In genomic region chr3:31911690-31912089, GRCm38 (mm10) we compare ENCODE assay signal across 29 mouse cellular contexts. TPM values are rescaled to one million over a fixed set of nuclear protein-coding genes. Genes with fewer than 3 reads are reported as not detected.
DNase-seq lines count a peak whose midpoint lies in the region; ATAC-seq and TF ChIP-seq lines count a peak whose summit lies in the region.
"Had no signal": no experiment of that assay in that cellular context is flagged by ENCODE, and none has a peak within 500 bp of the region (broad histone marks: within the 10 kb centered on the region; RNA-seq: fewer than 3 reads in every experiment).

No protein-coding gene starts in this region.

- ATAC-seq in kidney, embryonic 15.5 days (replicated peaks; ENCODE audit: low FRiP score) = peak; percentile 54; the same call in 1 of the 2 replicates
- peak; percentile 64 for ATAC-seq in lung, embryonic 16.5 days (ENCODE audit: low read depth)
- peak; percentile 55; the same call in 1 of the 2 replicates for ATAC-seq in midbrain, embryonic 16.5 days
- no peak for ATAC-seq in midbrain, embryonic 14.5 days (ENCODE audit: low FRiP score, low TSS enrichment)
- ATAC-seq: activated CD4-positive, CD25-positive, alpha-beta regulatory T cell, adult 4 months; forebrain, embryonic 13.5 days; forebrain, embryonic 16.5 days had no signal

- no peak overlapping the region for H3K4me3 ChIP-seq in kidney, embryonic 15.5 days (replicated peaks)
- H3K4me3 ChIP-seq in kidney, adult 2 months (ENCODE audit: insufficient read depth, low read depth, low read length) = no peak overlapping the region
- H3K4me3 ChIP-seq in lung, embryonic 16.5 days (ENCODE audit: low read length) = no peak overlapping the region
- no peak overlapping the region for H3K4me3 ChIP-seq in midbrain, embryonic 16.5 days (ENCODE audit: low read depth, low read length)
- no peak overlapping the region for H3K4me3 ChIP-seq in midbrain, embryonic 14.5 days (replicated peaks; ENCODE audit: low read depth, low read length)
- H3K4me3 ChIP-seq: forebrain, embryonic 10.5 days; forebrain, embryonic 13.5 days; heart, adult 2 months; heart, embryonic 10.5 days; heart, embryonic 13.5 days had no signal

- 29% methylated on average over 3 of the region's 3 CpGs for WGBS in kidney, embryonic 15.5 days
- WGBS in kidney, adult 2 months = 37% methylated on average over 3 of the region's 3 CpGs
- WGBS in lung, embryonic 16.5 days = 21% methylated on average over 3 of the region's 3 CpGs
- 62% methylated on average over 3 of the region's 3 CpGs for WGBS in midbrain, embryonic 16.5 days
- 68% methylated on average over 3 of the region's 3 CpGs for WGBS in midbrain, embryonic 14.5 days

- no peaks in the 10 kb centered on the region for H3K36me3 ChIP-seq in kidney, embryonic 15.5 days
- no peaks in the 10 kb centered on the region for H3K36me3 ChIP-seq in kidney, adult 2 months (ENCODE audit: control insufficient read depth, insufficient read depth, low read length)
- no peaks in the 10 kb centered on the region for H3K36me3 ChIP-seq in lung, embryonic 16.5 days (ENCODE audit: control insufficient read depth, insufficient read depth, low read length)
- no peaks in the 10 kb centered on the region for H3K36me3 ChIP-seq in midbrain, embryonic 16.5 days (ENCODE audit: control insufficient read depth, insufficient read depth, low read length)
- no peaks in the 10 kb centered on the region for H3K36me3 ChIP-seq in midbrain, embryonic 14.5 days (ENCODE audit: control insufficient read depth, insufficient read depth, low read length)
- H3K36me3 ChIP-seq: forebrain, embryonic 10.5 days; heart, embryonic 10.5 days; heart, embryonic 13.5 days had no signal

- peaks cover 12% of the 10 kb centered on the region; the same call in 1 of the 2 replicates for H3K4me1 ChIP-seq in kidney, embryonic 15.5 days
- no peaks in the 10 kb centered on the region for H3K4me1 ChIP-seq in kidney, adult 2 months (ENCODE audit: control insufficient read depth, insufficient read depth, low read length)
- no peaks in the 10 kb centered on the region for H3K4me1 ChIP-seq in lung, embryonic 16.5 days (replicated peaks; ENCODE audit: control insufficient read depth, insufficient read depth, low read length)
- peaks cover 3% of the 10 kb centered on the region; the same call in 1 of the 2 replicates for H3K4me1 ChIP-seq in midbrain, embryonic 16.5 days (ENCODE audit: control insufficient read depth, insufficient read depth, low read length)
- H3K4me1 ChIP-seq in midbrain, embryonic 14.5 days (ENCODE audit: control insufficient read depth, insufficient read depth, low read length) = no peaks in the 10 kb centered on the region
- H3K4me1 ChIP-seq: forebrain, embryonic 13.5 days; heart, embryonic 13.5 days had no signal

- no peaks in the 10 kb centered on the region for H3K9me3 ChIP-seq in kidney, embryonic 15.5 days (replicated peaks)
- H3K9me3 ChIP-seq in lung, embryonic 16.5 days (ENCODE audit: control insufficient read depth, low read length) = no peaks in the 10 kb centered on the region
- no peaks in the 10 kb centered on the region for H3K9me3 ChIP-seq in midbrain, embryonic 16.5 days (replicated peaks; ENCODE audit: control insufficient read depth, low read length, poor library complexity, severe bottlenecking)
- H3K9me3 ChIP-seq in midbrain, embryonic 14.5 days (ENCODE audit: control insufficient read depth, low read length) = no peaks in the 10 kb centered on the region
- H3K9me3 ChIP-seq: forebrain, embryonic 10.5 days; forebrain, embryonic 13.5 days; heart, embryonic 10.5 days; heart, embryonic 13.5 days had no signal

- peak; percentile 7 for DNase-seq in adrenal gland, postnatal 10 days
- no peak for DNase-seq in adrenal gland, adult 18-20 months (ENCODE audit: low spot score in 2 of 2)
- DNase-seq in kidney, adult 2 months = no peak
- no peak for DNase-seq in lung, postnatal 36 days
- no peak for DNase-seq in midbrain, embryonic 14.5 days
- DNase-seq: adrenal gland, postnatal 14 days; cerebellum, adult 11 months; cerebellum, adult 2 months; cerebellum, adult 9-11 months; cerebellum, postnatal 25 days; gastrocnemius, postnatal 10 days; gastrocnemius, postnatal 36 days; heart, adult 2 months; heart, postnatal 14 days; heart, postnatal 4 days had no signal

- no peaks in the 10 kb centered on the region for H3K27me3 ChIP-seq in kidney, embryonic 15.5 days
- H3K27me3 ChIP-seq in kidney, adult 2 months (replicated peaks; ENCODE audit: control insufficient read depth, insufficient read depth, low read length) = no peaks in the 10 kb centered on the region
- no peaks in the 10 kb centered on the region for H3K27me3 ChIP-seq in lung, embryonic 16.5 days (ENCODE audit: control insufficient read depth, insufficient read depth, low read depth, low read length)
- no peaks in the 10 kb centered on the region for H3K27me3 ChIP-seq in midbrain, embryonic 16.5 days (ENCODE audit: control insufficient read depth, insufficient read depth, low read depth, low read length)
- H3K27me3 ChIP-seq in midbrain, embryonic 14.5 days (ENCODE audit: control insufficient read depth, insufficient read depth, low read length) = no peaks in the 10 kb centered on the region
- H3K27me3 ChIP-seq: forebrain, embryonic 13.5 days; heart, embryonic 13.5 days had no signal

- no peak overlapping the region for H3K27ac ChIP-seq in kidney, embryonic 15.5 days
- no peak overlapping the region for H3K27ac ChIP-seq in kidney, adult 2 months (ENCODE audit: insufficient read depth, low read depth, low read length)
- H3K27ac ChIP-seq in lung, embryonic 16.5 days (ENCODE audit: low read length) = no peak overlapping the region
- no peak overlapping the region for H3K27ac ChIP-seq in midbrain, embryonic 16.5 days (ENCODE audit: low read length)
- no peak overlapping the region for H3K27ac ChIP-seq in midbrain, embryonic 14.5 days (replicated peaks; ENCODE audit: low read depth, low read length)
- H3K27ac ChIP-seq: forebrain, embryonic 10.5 days; forebrain, embryonic 13.5 days; heart, adult 2 months; heart, embryonic 10.5 days; heart, embryonic 13.5 days; hindbrain, embryonic 14.5 days had no signal

- no peak for TF ChIP-seq POLR2A in kidney, adult 2 months (IDR thresholded peaks at IDR 0.05; ENCODE audit: low read depth, low read length)

- H3K9ac ChIP-seq in kidney, embryonic 15.5 days = no peak overlapping the region
- no peak overlapping the region for H3K9ac ChIP-seq in lung, embryonic 16.5 days (ENCODE audit: low read length)
- H3K9ac ChIP-seq in midbrain, embryonic 16.5 days (ENCODE audit: low read depth, low read length) = no peak overlapping the region
- H3K9ac ChIP-seq in midbrain, embryonic 14.5 days (replicated peaks; ENCODE audit: low read length) = no peak overlapping the region
- H3K9ac ChIP-seq: forebrain, embryonic 13.5 days; heart, embryonic 13.5 days; hindbrain, embryonic 14.5 days had no signal

- no peak overlapping the region for H3K4me2 ChIP-seq in kidney, embryonic 15.5 days
- no peak overlapping the region for H3K4me2 ChIP-seq in lung, embryonic 16.5 days (ENCODE audit: low read depth, low read length)
- H3K4me2 ChIP-seq in midbrain, embryonic 16.5 days (ENCODE audit: low read length) = no peak overlapping the region
- H3K4me2 ChIP-seq in midbrain, embryonic 14.5 days (ENCODE audit: low read length) = no peak overlapping the region
- H3K4me2 ChIP-seq: forebrain, embryonic 13.5 days; heart, embryonic 13.5 days; hindbrain, embryonic 14.5 days had no signal

- no peak for TF ChIP-seq CTCF in kidney, adult 2 months (conservative IDR thresholded peaks at IDR 0.05; ENCODE audit: insufficient read depth, insufficient read length, low read depth, low read length)

RNA-seq across cellular contexts. Expression of gene Kcnmb2, which starts 9.4 kb away (rescaled TPM):
- 1 to 10 TPM; 2.6 to 3.1 TPM for total RNA-seq in adrenal gland, postnatal 10 days (2021)
- total RNA-seq in adrenal gland, adult 18-20 months (2021) = 1 to 10 TPM; 5.0 to 7.5 TPM
- polyA plus RNA-seq in kidney, embryonic 15.5 days (2015; fragmentation: Nextera tagmentation; extraction: Ambion mirVana) = 2.4 and 2.5 TPM in 2 replicates
- polyA plus RNA-seq in kidney, adult 2 months (2012; rRNA removed) = 0.05 and 0.23 TPM in 2 replicates
- polyA plus RNA-seq in lung, embryonic 16.5 days (2015; fragmentation: Nextera tagmentation; extraction: Ambion mirVana) = 0.67 and 1.7 TPM in 2 replicates
- 13.2 and 13.4 TPM in 2 replicates for polyA plus RNA-seq in midbrain, embryonic 16.5 days (2015; fragmentation: Nextera tagmentation; extraction: Ambion mirVana)
- 10.8 and 12.8 TPM in 2 replicates for polyA plus RNA-seq in midbrain, embryonic 14.5 days (2014; fragmentation: Nextera tagmentation; extraction: Ambion mirVana)
- total RNA-seq: common myeloid progenitor, adult 5-6 weeks; ES-E14; gastrocnemius, adult 18-20 months; granulocyte monocyte progenitor cell, adult 5-6 weeks; heart, adult 2 months had no signal
